Mouse (Mus musculus): ENCODE data around the gene Ttc3.
"Not testable (repeated sequence)": the region's sequence is repeated elsewhere in the genome, so short reads cannot be mapped to it uniquely, and the experiment has no call there.

Gene Ttc3

GRCm38 (mm10) chr16:94370173-94370914 lies at the start of gene Ttc3:
Gene Ttc3, plus strand, starts transcription at chr16:94370618.
- in situ Hi-C loops (cut with MboI; ENCODE audit: low sequenced_read_pairs) = no loop called here

DNA sequence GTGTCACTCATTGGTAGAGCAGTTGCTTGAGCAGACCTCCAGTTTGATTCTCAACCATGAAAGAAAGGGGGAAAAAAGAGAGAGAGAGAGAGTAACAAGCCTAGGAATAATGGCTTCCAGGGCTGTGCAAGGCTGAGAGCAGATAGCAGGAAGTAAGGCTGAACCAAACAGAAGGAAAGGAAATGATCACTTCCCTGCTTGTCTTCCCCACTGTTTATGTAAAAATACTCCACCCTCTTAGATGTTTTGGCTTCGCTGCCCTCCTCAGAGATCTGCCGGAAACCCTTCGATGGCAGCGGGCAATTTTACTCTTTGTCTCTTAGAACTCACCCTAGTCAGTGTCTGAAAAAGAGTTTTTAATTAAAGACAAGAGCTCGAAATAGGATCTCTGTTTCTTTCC lies 46.7 kb upstream of the Ttc3 start:
- in situ Hi-C loops (cut with MboI; ENCODE audit: low sequenced_read_pairs) = no loop called here

GRCm38 (mm10) chr16:94326008-94326407 lies 44.4 kb upstream of the Ttc3 start:
- in situ Hi-C loops (cut with MboI; ENCODE audit: low sequenced_read_pairs) = no loop called here

GRCm38 (mm10) chr16:94327781-94328711 lies 42.4 kb upstream of the Ttc3 start, which contains the start of gene Ripply3:
Gene Ripply3, plus strand, starts transcription at chr16:94328420.
- in situ Hi-C loops (cut with MboI; ENCODE audit: low sequenced_read_pairs) = no loop called here

GRCm38 (mm10) chr16:94328881-94329867 lies 41.2 kb upstream of the Ttc3 start:
- in situ Hi-C loops (cut with MboI; ENCODE audit: low sequenced_read_pairs) = no loop called here

DNA sequence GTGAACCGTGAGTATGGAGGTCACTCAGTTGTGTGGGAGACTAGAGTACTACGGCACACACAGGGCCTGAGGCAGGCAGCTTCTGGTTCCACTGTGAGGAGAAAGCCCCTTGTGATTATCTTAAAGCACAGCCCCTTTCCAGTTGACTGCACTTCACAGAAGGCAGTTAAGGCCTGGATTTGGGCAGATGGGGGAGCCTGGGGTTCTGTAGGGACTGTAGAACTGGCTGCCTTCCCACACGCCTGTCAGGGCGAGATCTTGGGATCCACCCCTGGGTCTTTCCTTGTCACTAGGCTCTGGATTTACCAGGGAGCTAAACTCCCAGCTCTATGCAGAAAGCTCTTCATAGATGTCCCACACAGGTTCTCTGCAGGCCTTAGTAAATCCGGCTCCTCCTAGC lies 40.0 kb upstream of the Ttc3 start:
- in situ Hi-C loops (cut with MboI; ENCODE audit: low sequenced_read_pairs) = no loop called here

- in situ Hi-C loops (cut with MboI; ENCODE audit: low sequenced_read_pairs) = no loop called here
Observed at GRCm38 (mm10) chr16:94331233-94331885, 39.1 kb upstream of the Ttc3 start.

- in situ Hi-C loops (cut with MboI; ENCODE audit: low sequenced_read_pairs) = no loop called here
Observed at GRCm38 (mm10) chr16:94331886-94332252, 38.5 kb upstream of the Ttc3 start.

- in situ Hi-C loops (cut with MboI; ENCODE audit: low sequenced_read_pairs) = no loop called here
Observed at GRCm38 (mm10) chr16:94335656-94336055, 34.8 kb upstream of the Ttc3 start.

DNA sequence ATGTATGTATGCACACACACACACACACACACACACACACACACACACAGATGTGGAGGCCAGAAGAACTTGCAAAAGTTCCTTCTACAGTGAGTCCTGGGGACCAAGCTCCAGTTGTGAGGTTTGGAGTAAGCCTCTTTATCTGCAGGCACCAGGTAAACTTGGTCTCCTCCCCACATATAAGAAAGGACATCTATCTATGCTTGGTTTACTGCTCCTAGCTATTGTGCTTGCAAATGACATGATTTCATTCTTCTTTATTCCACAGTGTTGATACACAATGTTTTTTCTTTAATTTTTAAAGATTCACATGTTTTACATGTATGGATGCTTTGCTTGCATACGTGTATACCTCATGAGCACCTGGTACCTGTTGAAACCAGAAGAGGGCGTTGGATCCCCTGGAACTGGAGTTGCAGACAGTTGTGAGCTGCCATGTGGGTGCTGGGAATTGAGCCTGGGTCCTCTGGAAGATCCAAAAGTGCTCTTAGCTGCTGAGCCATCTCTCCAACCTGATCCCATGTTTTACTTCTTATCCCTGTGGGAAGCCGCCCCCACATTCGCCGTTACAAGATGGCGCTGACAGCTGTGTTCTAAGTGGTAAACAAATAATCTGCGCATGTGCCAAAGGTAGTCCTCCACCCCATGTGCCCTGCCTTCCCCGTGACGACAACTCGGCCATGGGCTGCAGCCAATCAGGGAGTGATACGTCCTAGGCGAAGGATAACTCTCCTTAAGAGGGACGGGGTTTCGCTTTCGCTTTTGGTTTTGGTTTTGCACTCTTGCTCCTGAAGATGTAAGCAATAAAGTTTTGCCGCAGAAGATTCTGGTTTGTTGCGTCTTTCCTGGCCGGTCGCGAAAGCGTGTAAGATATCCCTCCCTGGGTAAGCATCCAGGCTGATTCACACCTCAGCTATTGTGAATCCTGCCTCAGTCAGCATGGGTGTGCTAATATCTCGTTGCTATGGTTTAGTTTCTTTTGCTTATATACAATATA lies 31.0 kb upstream of the Ttc3 start:
- in situ Hi-C loops (cut with MboI; ENCODE audit: low sequenced_read_pairs) = not testable (repeated sequence)

DNA sequence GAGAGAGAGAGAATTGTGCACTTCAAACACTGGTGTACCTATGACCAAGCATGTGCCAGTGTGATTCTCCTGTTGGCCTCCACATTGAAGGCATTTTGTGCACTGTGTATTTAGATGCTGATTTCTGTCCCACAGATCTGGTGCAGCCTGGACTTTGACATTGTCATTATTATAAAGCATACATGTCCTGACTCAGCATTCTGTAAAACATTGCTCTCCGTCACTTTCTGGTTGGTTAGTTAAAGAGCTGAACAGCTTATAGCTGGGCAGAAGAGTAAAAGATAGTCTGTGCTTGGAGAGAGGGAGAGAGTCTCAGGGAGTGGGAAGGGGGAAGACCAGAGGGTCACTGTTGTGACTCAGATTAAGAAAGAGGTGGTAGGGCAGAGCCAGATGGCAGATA lies 24.7 kb upstream of the Ttc3 start:
- in situ Hi-C loops (cut with MboI; ENCODE audit: low sequenced_read_pairs) = no loop called here

DNA sequence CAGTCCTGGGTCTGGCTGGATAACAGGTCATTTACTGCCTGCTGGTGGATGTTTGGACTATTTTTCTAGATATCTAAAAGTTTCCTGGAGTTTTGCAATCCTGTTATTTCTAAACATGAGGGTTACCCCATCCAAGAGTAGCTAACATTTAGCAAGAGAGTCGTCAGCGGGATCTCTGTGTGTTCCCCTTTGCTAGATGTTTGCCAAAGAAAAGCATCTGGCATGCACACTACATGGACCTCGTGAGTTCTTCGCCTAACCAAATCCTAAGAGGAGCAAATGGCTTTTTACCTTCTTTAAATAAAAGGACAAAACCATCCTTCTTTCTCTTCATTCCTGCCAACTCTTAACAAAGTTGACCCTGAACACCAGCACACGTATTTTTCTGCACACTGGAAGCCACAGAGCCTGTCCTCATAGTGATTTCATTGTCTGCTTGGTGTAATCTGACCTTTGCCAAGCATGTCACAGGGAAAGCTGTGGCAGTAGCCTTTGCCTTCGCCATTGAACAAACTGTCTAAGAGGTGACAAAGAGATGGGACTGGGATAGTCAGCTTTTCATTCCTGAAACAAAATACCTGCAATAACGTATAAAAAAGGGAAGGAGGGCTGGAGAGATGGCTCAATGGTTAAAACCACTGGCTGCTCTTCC lies 23.2 kb upstream of the Ttc3 start:
- in situ Hi-C loops (cut with MboI; ENCODE audit: low sequenced_read_pairs) = no loop called here

DNA sequence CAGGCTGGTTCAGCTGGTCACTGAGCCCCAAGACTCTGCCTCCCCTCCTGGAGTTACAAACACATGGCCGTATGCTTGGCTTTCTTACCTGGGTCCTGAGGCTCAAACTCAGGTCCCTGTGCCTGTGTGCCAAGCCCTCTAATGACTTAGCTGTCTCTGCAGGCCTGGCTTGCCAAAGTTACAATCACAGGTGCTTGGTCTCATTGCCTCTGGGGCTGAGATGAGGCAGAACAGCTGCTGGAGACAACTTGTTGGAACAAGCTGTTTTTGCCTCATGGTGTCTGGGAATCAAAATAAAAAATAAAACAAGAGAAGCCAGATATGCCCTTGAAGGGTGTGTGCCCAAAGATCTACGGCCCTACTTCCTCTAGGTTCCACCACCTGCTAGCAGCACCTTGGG lies 21.6 kb upstream of the Ttc3 start:
- in situ Hi-C loops (cut with MboI; ENCODE audit: low sequenced_read_pairs) = no loop called here

DNA sequence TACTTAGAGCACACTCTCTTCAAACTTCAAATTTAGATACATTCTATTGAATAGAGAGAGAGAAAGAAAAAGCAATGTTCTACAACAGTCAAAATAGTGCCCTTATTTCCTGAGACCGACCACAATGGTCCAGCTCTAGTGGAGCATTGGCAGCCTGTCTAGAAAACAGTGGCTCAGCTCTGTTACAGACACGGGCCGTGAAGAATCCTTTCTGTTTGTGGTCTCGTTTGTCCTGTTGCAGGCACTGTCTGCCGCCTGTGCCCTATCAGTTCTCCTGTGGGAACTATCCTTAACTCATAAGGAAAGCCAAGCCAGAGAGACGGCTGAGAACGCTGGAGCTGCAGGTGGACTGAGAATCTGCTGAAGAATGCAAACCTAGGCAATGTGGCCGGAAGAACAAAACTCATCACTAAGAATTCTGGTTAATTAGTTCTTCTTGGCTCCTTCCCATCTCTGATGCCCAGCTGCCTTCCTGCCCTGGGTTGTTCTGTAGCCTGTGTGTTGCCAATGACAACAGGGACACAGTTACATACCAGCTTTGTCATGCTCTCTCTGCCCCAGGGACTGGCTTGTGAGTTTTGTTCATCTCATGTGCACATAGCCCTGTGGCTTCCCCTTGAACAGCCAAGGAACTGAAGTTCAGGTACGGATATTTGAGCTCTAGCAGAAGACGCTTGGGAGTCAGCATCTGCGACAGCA lies 20.7 kb upstream of the Ttc3 start:
- in situ Hi-C loops (cut with MboI; ENCODE audit: low sequenced_read_pairs) = no loop called here

GRCm38 (mm10) chr16:94350287-94350677 lies 20.1 kb upstream of the Ttc3 start:
- in situ Hi-C loops (cut with MboI; ENCODE audit: low sequenced_read_pairs) = no loop called here

DNA sequence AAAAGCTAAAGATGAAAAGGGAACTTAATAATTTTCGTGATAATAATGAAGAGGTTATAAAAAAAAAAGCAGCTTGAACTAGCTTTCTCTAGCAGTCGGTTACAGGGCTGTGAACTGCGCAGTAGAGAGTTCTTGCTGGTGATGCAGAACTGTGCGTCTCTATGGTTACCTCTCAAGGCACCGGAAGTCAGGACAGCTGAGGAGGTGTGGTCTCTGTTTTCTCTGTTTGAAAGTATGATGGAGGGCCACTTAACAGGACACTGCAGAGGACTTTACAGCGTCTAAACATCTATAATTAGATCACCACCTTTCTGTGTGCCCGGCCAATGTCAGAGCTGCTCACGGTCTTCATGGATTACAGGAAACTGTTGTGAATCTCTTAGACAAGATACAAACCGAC lies 16.0 kb upstream of the Ttc3 start:
- in situ Hi-C loops (cut with MboI; ENCODE audit: low sequenced_read_pairs) = no loop called here

- in situ Hi-C loops (cut with MboI; ENCODE audit: low sequenced_read_pairs) = no loop called here
Observed at GRCm38 (mm10) chr16:94356046-94356445, 14.4 kb upstream of the Ttc3 start.

Data from CH12F3 (cell line).